Mouse (Mus musculus) G1E (cell line): ENCODE measurements around the gene Spp1. TPM values are rescaled to one million over a fixed set of nuclear protein-coding genes. Genes with fewer than 3 reads are reported as not detected.

Source experiments
- ATAC-seq: 2 replicates; pipeline ENCODE4 v1.8.0; 2016; ENCODE audit warnings: mild to moderate bottlenecking; ENCODE audit not compliant: insufficient number of reproducible peaks, poor library complexity, low FRiP score, severe bottlenecking; ENCODE audit errors: extremely low read depth
- DNase-seq: peaks from one replicate; pipeline ENCODE4 v3.0.0; 2012; ENCODE audit warnings: low spot score
- H3K27me3 ChIP-seq: 2 replicates; pipeline ENCODE4 v1.6.1; 2012; ENCODE audit warnings: mild to moderate bottlenecking, low read length, inconsistent platforms; ENCODE audit not compliant: insufficient read depth
- H3K36me3 ChIP-seq: replicated peaks from 2 replicates; pipeline ENCODE3; 2012; ENCODE audit warnings: mild to moderate bottlenecking, inconsistent platforms
- H3K4me1 ChIP-seq: 2 replicates; pipeline ENCODE4 v1.6.1; 2012; ENCODE audit warnings: low read depth, low read length, inconsistent platforms, mixed read lengths; ENCODE audit not compliant: insufficient read depth
- H3K4me3 ChIP-seq: 2 replicates; pipeline ENCODE4 v1.5.1; 2012; ENCODE audit warnings: low read depth, mild to moderate bottlenecking, inconsistent platforms, low read length, moderate library complexity, mixed read lengths
- H3K9me3 ChIP-seq: replicated peaks from 2 replicates; pipeline ENCODE4 v1.6.1; 2012; ENCODE audit warnings: inconsistent platforms
- CTCF ChIP-seq: IDR thresholded peaks from 2 replicates; pipeline ENCODE4 v1.5.1; 2012; ENCODE audit warnings: low read depth, low read length, inconsistent platforms, mixed read lengths
- GATA1 ChIP-seq: IDR thresholded peaks from 2 replicates; pipeline ENCODE4 v1.6.1; 2012; ENCODE audit warnings: borderline replicate concordance, low read length, inconsistent platforms, mixed read lengths
- GATA2 ChIP-seq: IDR thresholded peaks from 2 replicates; pipeline ENCODE4 v1.6.1; 2012; ENCODE audit warnings: low read depth, low read length, inconsistent platforms, borderline replicate concordance
- POLR2AphosphoS5 ChIP-seq: IDR thresholded peaks from 2 replicates; pipeline ENCODE4 v1.6.1; 2012; ENCODE audit warnings: low read depth, low read length, inconsistent platforms; ENCODE audit not compliant: insufficient replicate concordance
- TAL1 ChIP-seq: conservative IDR thresholded peaks from 2 replicates; pipeline ENCODE4 v1.6.1; 2012; ENCODE audit warnings: low read depth, low read length, inconsistent platforms, mixed read lengths
- polyA plus RNA-seq: library from polyadenylated mRNA; stranded (reverse); fragments of >175 nt; gene quantifications from 2 replicates; pipeline ENCODE4 v1.2.3, GENCODE M21; 2012
- total RNA-seq, 2 experiments: library from RNA; stranded (forward) in 1 of 2; stranded (reverse) in 1 of 2; fragments of 200-1000 nt in 1 of 2; fragments of >200 nt in 1 of 2; fragmentation: Nextera tagmentation in 1 of 2; gene quantifications; 2 replicates each; pipeline ENCODE4 v1.2.3; 2014 to 2017

Gene Spp1
- total RNA-seq (2014; fragmentation: Nextera tagmentation) (not detected in 2 replicates), total RNA-seq (2017) (not detected in 2 replicates), polyA plus RNA-seq (not detected in 2 replicates)

DNA sequence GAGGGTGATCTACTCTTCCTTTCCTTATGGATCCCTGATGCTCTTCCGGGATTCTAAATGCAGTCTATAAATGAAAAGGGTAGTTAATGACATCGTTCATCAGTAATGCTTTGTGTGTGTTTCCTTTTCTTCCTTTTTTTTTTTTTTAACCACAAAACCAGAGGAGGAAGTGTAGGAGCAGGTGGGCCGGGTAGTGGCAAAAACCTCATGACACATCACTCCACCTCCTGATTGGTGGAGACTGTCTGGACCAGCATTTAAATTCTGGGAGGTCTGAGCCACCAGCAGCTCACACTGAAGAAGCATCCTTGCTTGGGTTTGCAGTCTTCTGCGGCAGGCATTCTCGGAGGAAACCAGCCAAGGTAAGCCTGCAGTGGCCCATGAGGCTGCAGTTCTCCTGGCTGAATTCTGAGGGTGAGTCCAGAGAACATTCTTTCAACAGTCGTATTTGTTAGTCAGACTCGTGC is at the start of gene Spp1:
Spp1 (plus strand) TSS at position 284 of the 467 bp plus-strand sequence.
- DNase-seq (no peak), ATAC-seq (no peak)
- Histone ChIP-seq H3K4me1 (no peaks in the 10 kb centered on the region), H3K9me3 (peaks cover 21% of the 10 kb centered on the region), H3K36me3 (no peaks in the 10 kb centered on the region), H3K27me3 (no peaks in the 10 kb centered on the region), H3K4me3 (no peak within 1 kb of the TSS)
- TF ChIP-seq POLR2AphosphoS5 (no peak), GATA1 (no peak), TAL1 (no peak), CTCF (no peak)

DNA sequence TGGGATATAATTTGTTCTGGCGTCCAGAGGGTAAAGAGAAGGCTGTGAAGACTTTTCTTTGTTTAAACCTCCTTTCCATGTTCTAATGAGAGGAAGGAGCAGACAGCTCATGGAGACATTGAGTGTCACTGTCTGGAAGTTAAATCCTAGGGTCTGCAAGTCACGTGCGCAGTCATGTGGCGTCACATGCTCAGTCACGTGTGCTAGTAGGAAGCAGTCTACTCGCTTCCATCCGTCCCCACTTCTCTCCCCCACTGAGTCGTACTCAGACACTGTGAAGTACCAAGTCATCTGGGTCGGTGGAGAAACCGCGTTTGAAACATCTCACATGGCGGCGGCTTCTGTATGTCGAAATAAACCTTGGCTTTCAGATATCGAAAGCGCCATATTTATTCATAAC is 49.4 kb upstream of the Spp1 start:
- Histone ChIP-seq H3K27me3 (no peaks in the 10 kb centered on the region), H3K36me3 (no peaks in the 10 kb centered on the region), H3K9me3 (peaks cover 41% of the 10 kb centered on the region), H3K4me1 (no peaks in the 10 kb centered on the region), H3K4me3 (no peak overlapping the region)
- no peak for ATAC-seq
- no peak for DNase-seq
- TF ChIP-seq GATA1 (no peak), GATA2 (no peak), TAL1 (no peak)

DNA sequence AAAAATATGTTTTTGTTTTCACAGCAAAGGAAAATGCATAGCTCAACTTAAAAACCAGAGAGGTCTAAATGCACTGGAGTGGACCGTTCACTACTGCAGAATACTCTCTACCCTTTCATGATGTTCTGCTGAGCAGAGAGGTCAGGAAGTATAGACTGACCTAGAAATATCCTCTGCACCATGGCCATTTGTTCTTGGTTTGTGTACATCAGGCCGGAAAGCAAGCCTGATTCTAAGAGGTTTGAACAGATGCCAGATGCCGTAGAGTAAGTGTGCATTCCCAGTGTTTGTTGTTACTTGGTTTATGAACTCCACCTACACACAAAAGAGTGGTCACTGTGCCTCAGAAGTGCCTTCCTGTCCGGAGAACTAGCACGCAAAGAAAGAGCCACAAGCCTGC is 48.0 kb upstream of the Spp1 start:
- Histone ChIP-seq H3K4me3 (no peak overlapping the region), H3K9me3 (peaks cover 46% of the 10 kb centered on the region), H3K27me3 (no peaks in the 10 kb centered on the region), H3K4me1 (no peaks in the 10 kb centered on the region), H3K36me3 (no peaks in the 10 kb centered on the region)
- ATAC-seq, result no peak
- TF ChIP-seq CTCF (no peak), POLR2AphosphoS5 (no peak), TAL1 (no peak), GATA2 (no peak), GATA1 (no peak)
- no peak for DNase-seq

DNA sequence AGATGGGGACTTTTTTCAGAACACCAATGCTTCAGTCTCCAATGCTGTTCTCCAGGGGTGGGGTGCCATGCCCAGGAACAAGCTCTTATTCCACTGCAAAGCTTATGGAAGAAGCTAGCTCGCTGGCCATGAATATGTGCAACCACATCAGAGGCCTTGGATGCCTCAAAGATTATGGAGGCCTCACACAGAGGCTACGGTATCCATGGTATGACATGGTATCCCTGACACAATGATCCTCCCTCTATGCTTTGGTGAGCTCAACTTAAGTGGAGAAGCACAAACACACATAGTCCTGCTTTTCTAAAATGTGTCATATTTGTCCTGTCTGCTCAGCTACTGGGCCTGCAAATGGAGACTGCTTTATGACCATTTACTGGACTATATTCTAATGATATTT is 44.0 kb upstream of the Spp1 start:
- ATAC-seq, result no peak
- Histone ChIP-seq H3K9me3 (peaks cover 26% of the 10 kb centered on the region), H3K36me3 (no peaks in the 10 kb centered on the region), H3K4me1 (no peaks in the 10 kb centered on the region), H3K27me3 (no peaks in the 10 kb centered on the region), H3K4me3 (no peak overlapping the region)
- DNase-seq, result no peak
- TF ChIP-seq GATA1, result no peak
- TF ChIP-seq CTCF, result no peak
- no peak for TF ChIP-seq TAL1

DNA sequence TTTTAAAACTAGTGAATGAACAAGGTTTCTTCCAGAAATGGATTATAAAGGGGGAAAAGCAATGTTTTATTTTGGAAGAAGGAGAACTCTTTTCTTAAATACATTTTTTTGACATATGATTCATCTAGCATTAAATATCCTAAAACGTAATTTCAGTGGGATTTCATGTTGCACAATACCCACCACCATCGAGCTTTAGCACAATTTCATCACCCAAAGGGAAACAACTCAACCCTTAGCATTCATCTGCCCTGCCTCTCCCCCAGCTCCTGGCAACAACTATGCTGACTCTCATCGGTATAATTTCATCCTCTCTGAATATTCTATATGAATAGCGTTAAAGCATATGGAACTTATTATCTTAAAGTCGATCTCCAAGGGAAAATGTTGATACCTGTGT is 42.1 kb upstream of the Spp1 start:
- H3K27me3 ChIP-seq, result no peaks in the 10 kb centered on the region
- no peaks in the 10 kb centered on the region for H3K4me1 ChIP-seq
- DNase-seq (no peak), ATAC-seq (no peak)
- no peak for TF ChIP-seq TAL1
- TF ChIP-seq CTCF, result no peak
- TF ChIP-seq GATA1, result no peak
- no peak overlapping the region for H3K4me3 ChIP-seq
- no peaks in the 10 kb centered on the region for H3K36me3 ChIP-seq
- peaks cover 26% of the 10 kb centered on the region for H3K9me3 ChIP-seq

DNA sequence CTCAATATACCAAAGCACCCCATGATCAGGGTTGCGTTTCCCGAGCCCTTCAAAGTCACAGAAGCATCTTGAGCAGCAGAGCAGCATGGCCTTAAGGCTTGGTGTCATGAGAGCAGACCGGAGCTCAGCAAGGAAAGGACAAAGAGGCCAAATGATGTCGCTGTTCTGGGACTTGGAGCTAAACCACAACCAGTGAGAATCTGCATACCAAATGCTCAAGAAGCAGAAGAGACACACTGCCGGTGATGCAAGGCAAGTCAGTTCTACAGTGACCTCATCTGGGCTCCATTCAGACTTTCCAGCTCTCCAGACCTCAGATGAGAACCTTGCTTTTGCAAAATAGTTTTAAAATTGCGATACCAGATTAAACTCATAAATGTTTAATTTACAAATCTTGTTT is 38.6 kb upstream of the Spp1 start:
- Histone ChIP-seq H3K4me3 (no peak overlapping the region), H3K9me3 (peaks cover 19% of the 10 kb centered on the region), H3K4me1 (no peaks in the 10 kb centered on the region), H3K27me3 (no peaks in the 10 kb centered on the region), H3K36me3 (no peaks in the 10 kb centered on the region)
- DNase-seq (no peak), ATAC-seq (no peak)
- TF ChIP-seq GATA2 (no peak), CTCF (no peak), POLR2AphosphoS5 (no peak), GATA1 (no peak), TAL1 (no peak)

DNA sequence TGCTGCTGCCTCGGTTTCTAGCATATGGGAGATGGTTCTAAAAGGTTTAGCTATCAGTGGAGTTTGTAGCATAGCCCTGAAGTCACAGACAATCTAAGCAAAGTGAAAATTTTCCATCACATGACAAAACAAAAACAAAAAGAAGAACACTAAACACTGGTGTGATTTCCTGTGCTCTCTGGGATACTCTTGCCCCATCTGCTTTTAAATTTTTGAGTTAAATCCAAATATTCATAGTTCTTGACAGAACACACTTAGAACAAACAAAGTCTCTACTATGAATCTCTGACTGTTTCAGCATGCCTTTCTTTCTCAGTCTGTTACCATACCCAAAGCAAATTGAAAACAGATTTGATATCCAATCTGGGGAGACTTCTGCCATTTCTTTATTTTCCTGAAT is 36.9 kb upstream of the Spp1 start:
- no peaks in the 10 kb centered on the region for H3K36me3 ChIP-seq
- DNase-seq, result no peak
- TF ChIP-seq GATA2 (no peak), TAL1 (no peak), GATA1 (no peak), CTCF (no peak), POLR2AphosphoS5 (no peak)
- H3K9me3 ChIP-seq, result peaks cover 13% of the 10 kb centered on the region
- no peak overlapping the region for H3K4me3 ChIP-seq
- no peak for ATAC-seq
- no peaks in the 10 kb centered on the region for H3K4me1 ChIP-seq
- H3K27me3 ChIP-seq, result no peaks in the 10 kb centered on the region
